Mouse (Mus musculus) layer of hippocampus, postnatal 36 days (tissue): ENCODE data around the gene Clcn7. TPM values are rescaled to one million over a fixed set of nuclear protein-coding genes. Genes with fewer than 3 reads are reported as not detected.

ENCODE experiments used
- total RNA-seq, 2 experiments: library from RNA; stranded (reverse); gene quantifications; 2 replicates each; pipeline ENCODE4 v1.2.3; 2021

Gene Clcn7
- total RNA-seq, 2 experiments from 2014 or later: 52.3 to 53.0 TPM

Other genes starting within 250 kb of the Clcn7 start
- 10 to 100 TPM; 33.2 to 37.1 TPM for gene Nubp2, start 247.0 kb upstream of the Clcn7 start, total RNA-seq
- 10 to 100 TPM; 39.2 to 42.8 TPM for gene Spsb3, start 246.7 kb upstream of the Clcn7 start, total RNA-seq
- 10 to 100 TPM; 57.5 to 70.4 TPM for gene Eme2, start 238.3 kb upstream of the Clcn7 start, total RNA-seq
- 10 to 100 TPM; 75.3 to 75.9 TPM for gene Mrps34, start 238.3 kb upstream of the Clcn7 start, total RNA-seq
- gene Nme3, start 236.9 kb upstream of the Clcn7 start, total RNA-seq: 10 to 100 TPM; 60.0 to 67.5 TPM
- gene Mapk8ip3, start 196.4 kb upstream of the Clcn7 start, total RNA-seq: 100 to 1,000 TPM; 384 to 406 TPM
- 1 to 10 TPM; 5.5 to 6.3 TPM for gene Jpt2, start 172.7 kb upstream of the Clcn7 start, total RNA-seq
- gene Cramp1l, start 117.6 kb upstream of the Clcn7 start, total RNA-seq: 10 to 100 TPM; 27.2 to 28.3 TPM
- gene Ift140, start 117.3 kb upstream of the Clcn7 start, total RNA-seq: 10 to 100 TPM; 23.8 to 24.0 TPM
- gene Tmem204, start 49.8 kb upstream of the Clcn7 start, total RNA-seq: 1 to 10 TPM; 7.7 to 8.2 TPM
- gene Telo2, start 17.4 kb upstream of the Clcn7 start, total RNA-seq: 10 to 100 TPM; 36.6 to 37.8 TPM
- gene Ptx4, start 12.6 kb upstream of the Clcn7 start, total RNA-seq: 1 to 10 TPM; 2.3 to 2.5 TPM
- under 1 TPM; 0.15 TPM for gene Ccdc154, start 29.1 kb downstream of the Clcn7 start, total RNA-seq
- not detected for gene Gm38655, start 42.1 kb downstream of the Clcn7 start, total RNA-seq
- 10 to 100 TPM; 20.3 to 22.6 TPM for gene BC003965, start 51.2 kb downstream of the Clcn7 start, total RNA-seq
- 10 to 100 TPM; 39.4 to 44.6 TPM for gene Unkl, start 55.0 kb downstream of the Clcn7 start, total RNA-seq
- gene Gnptg, start 106.7 kb downstream of the Clcn7 start, total RNA-seq: 10 to 100 TPM; 67.3 to 72.2 TPM
- gene Tsr3, start 106.8 kb downstream of the Clcn7 start, total RNA-seq: 10 to 100 TPM; 23.5 to 25.5 TPM
- 1 to 10 TPM; 6.2 to 7.7 TPM for gene Baiap3, start 123.0 kb downstream of the Clcn7 start, total RNA-seq
- 100 to 1,000 TPM; 234 to 241 TPM for gene Ube2i, start 141.2 kb downstream of the Clcn7 start, total RNA-seq
- gene Prss34, start 165.0 kb downstream of the Clcn7 start, total RNA-seq: not detected
- not detected for gene Prss28, start 175.3 kb downstream of the Clcn7 start, total RNA-seq
- gene Prss29, start 185.3 kb downstream of the Clcn7 start, total RNA-seq: not detected
- under 1 TPM in 1 of 2 experiments, not detected in 1; 0.56 TPM for gene Tpsab1, start 212.2 kb downstream of the Clcn7 start, total RNA-seq
- gene Tpsb2, start 232.9 kb downstream of the Clcn7 start, total RNA-seq: under 1 TPM in 1 of 2 experiments, not detected in 1; 0.96 TPM
- gene Tpsg1, start 235.9 kb downstream of the Clcn7 start, total RNA-seq: not detected